Mouse (Mus musculus) layer of hippocampus, postnatal 25 days (tissue): ENCODE measurements around the gene Timp4. TPM values are rescaled to one million over a fixed set of nuclear protein-coding genes. Genes with fewer than 3 reads are reported as not detected.

Source experiments
- DNase-seq, 2 experiments: peaks; one replicate each; pipeline ENCODE4 v3.0.0; 2022; ENCODE audit warnings: mixed read lengths in 2 of 2, low spot score in 1 of 2; ENCODE audit errors: extremely low spot score in 1 of 2
- total RNA-seq, 2 experiments: library from RNA; stranded (reverse); gene quantifications; 2 replicates each; pipeline ENCODE4 v1.2.3; 2021

Timp4 gene
- total RNA-seq, 2 experiments from 2014 or later = 25.6 to 25.9 TPM

GRCm38 (mm10) chr6:115203029-115203428 lies 49.0 kb downstream of the Timp4 start:
- no peak for DNase-seq

GRCm38 (mm10) chr6:115200753-115201152 lies 51.3 kb downstream of the Timp4 start:
- DNase-seq = no peak

Other genes with a start within 250 kb of the Timp4 start
- gene Tamm41, start 214.3 kb downstream of the Timp4 start, total RNA-seq = 10 to 100 TPM; 17.3 to 19.2 TPM
- gene Syn2, start 117.3 kb downstream of the Timp4 start, total RNA-seq = 100 to 1,000 TPM; 590 to 635 TPM
- gene Gm17482, start 24.9 kb downstream of the Timp4 start, total RNA-seq = not detected
- gene Pparg, start 108.7 kb upstream of the Timp4 start, total RNA-seq = 1 to 10 TPM; 1.1 to 1.2 TPM